Mouse (Mus musculus) brain, embryonic 18.5 days (tissue): Measurements from ENCODE around the gene Wfs1.
"Not testable (repeated sequence)": the region's sequence is repeated elsewhere in the genome, so short reads cannot be mapped to it uniquely, and the experiment has no call there.

Experiments used
- DNase-seq: peaks from one replicate; pipeline ENCODE4 v3.0.0-alpha.2; 2012; ENCODE audit warnings: low read depth, low spot score

Wfs1 gene

GRCm38 (mm10) chr5:36988124-36988780, 753 bp downstream of the Wfs1 start:
- DNase-seq = no peak

GRCm38 (mm10) chr5:36986617-36987016, 2.4 kb downstream of the Wfs1 start:
- DNase-seq = no peak

GRCm38 (mm10) chr5:36982271-36982670, 6.7 kb downstream of the Wfs1 start:
- no peak for DNase-seq

- no peak for DNase-seq
Observed at GRCm38 (mm10) chr5:36979631-36980030, 9.4 kb downstream of the Wfs1 start.

GRCm38 (mm10) chr5:36979001-36979400, 10.0 kb downstream of the Wfs1 start:
- DNase-seq = no peak

- no peak for DNase-seq
Observed at GRCm38 (mm10) chr5:36977809-36978208, 11.2 kb downstream of the Wfs1 start.

- DNase-seq = no peak
Observed at GRCm38 (mm10) chr5:36975336-36975735, 13.7 kb downstream of the Wfs1 start.

GRCm38 (mm10) chr5:36971587-36971986, 17.4 kb downstream of the Wfs1 start:
- no peak for DNase-seq

GRCm38 (mm10) chr5:36960501-36960900, 28.5 kb downstream of the Wfs1 start:
- DNase-seq = peak; percentile 57

GRCm38 (mm10) chr5:36958837-36959236, 30.2 kb downstream of the Wfs1 start:
- no peak for DNase-seq

GRCm38 (mm10) chr5:36955366-36955765, 33.6 kb downstream of the Wfs1 start:
- DNase-seq = no peak

GRCm38 (mm10) chr5:36952311-36952710, 36.7 kb downstream of the Wfs1 start:
- DNase-seq = no peak

- DNase-seq = no peak
Observed at GRCm38 (mm10) chr5:36950871-36951270, 38.1 kb downstream of the Wfs1 start.

- no peak for DNase-seq
Observed at GRCm38 (mm10) chr5:36948831-36949230, 40.2 kb downstream of the Wfs1 start.

GRCm38 (mm10) chr5:36946445-36946844, 42.6 kb downstream of the Wfs1 start:
- no peak for DNase-seq

- DNase-seq = no peak
Observed at GRCm38 (mm10) chr5:36945713-36946112, 43.3 kb downstream of the Wfs1 start.

GRCm38 (mm10) chr5:36945102-36945701, 43.8 kb downstream of the Wfs1 start:
- DNase-seq = peak; percentile 70

GRCm38 (mm10) chr5:36944552-36944951, 44.5 kb downstream of the Wfs1 start:
- DNase-seq = no peak

GRCm38 (mm10) chr5:36942446-36942845, 46.6 kb downstream of the Wfs1 start:
- DNase-seq = no peak

GRCm38 (mm10) chr5:36938991-36939390, 50.0 kb downstream of the Wfs1 start:
- DNase-seq = not testable (repeated sequence)

GRCm38 (mm10) chr5:36938021-36938420, 51.0 kb downstream of the Wfs1 start:
- no peak for DNase-seq

GRCm38 (mm10) chr5:36936548-36936947, 52.5 kb downstream of the Wfs1 start:
- no peak for DNase-seq
